Mouse (Mus musculus) midbrain, embryonic 14.5 days (tissue): ENCODE results near the gene Ccdc102a. TPM values are rescaled to one million over a fixed set of nuclear protein-coding genes. Genes with fewer than 3 reads are reported as not detected.

Source experiments
- ATAC-seq: fragments of 200-750 bp; cut with Nextera tagmentation; 2 replicates; pipeline ENCODE4 v1.8.0; 2017; ENCODE audit warnings: moderate number of reproducible peaks, moderate library complexity; ENCODE audit not compliant: low FRiP score, low TSS enrichment
- DNase-seq: peaks from one replicate; pipeline ENCODE4 v3.0.0-alpha.2; 2015
- H3K27ac ChIP-seq: fragments of 300-500 bp; sonication (generic); replicated peaks from 2 replicates; pipeline ENCODE4 v1.5.1; 2014; ENCODE audit warnings: mild to moderate bottlenecking, low read depth, low read length, moderate library complexity
- H3K27me3 ChIP-seq: fragments of 300-500 bp; sonication (generic); 2 replicates; pipeline ENCODE4 v1.6.1; 2014; ENCODE audit warnings: low read length, control low read depth, mixed read lengths; ENCODE audit not compliant: control insufficient read depth, insufficient read depth
- H3K36me3 ChIP-seq: fragments of 300-500 bp; sonication (generic); 2 replicates; pipeline ENCODE4 v1.6.1; 2014; ENCODE audit warnings: low read length, control low read depth; ENCODE audit not compliant: control insufficient read depth, insufficient read depth
- H3K4me1 ChIP-seq: fragments of 300-500 bp; sonication (generic); 2 replicates; pipeline ENCODE4 v1.6.1; 2014; ENCODE audit warnings: mild to moderate bottlenecking, antibody characterized with exemption, low read length, control low read depth; ENCODE audit not compliant: control insufficient read depth, insufficient read depth
- H3K4me2 ChIP-seq: fragments of 300-500 bp; sonication (generic); 2 replicates; pipeline ENCODE4 v1.6.1; 2014; ENCODE audit warnings: mild to moderate bottlenecking, low read length, moderate library complexity
- H3K4me3 ChIP-seq: fragments of 300-500 bp; sonication (generic); replicated peaks from 2 replicates; pipeline ENCODE4 v1.5.1; 2014; ENCODE audit warnings: low read depth, low read length
- H3K9ac ChIP-seq: fragments of 300-500 bp; sonication (generic); replicated peaks from 2 replicates; pipeline ENCODE4 v1.6.1; 2014; ENCODE audit warnings: mild to moderate bottlenecking, low read length, moderate library complexity
- H3K9me3 ChIP-seq: fragments of 300-500 bp; sonication (generic); 2 replicates; pipeline ENCODE4 v1.6.1; 2016; ENCODE audit warnings: low read length, control low read depth, mixed read lengths; ENCODE audit not compliant: control insufficient read depth
- WGBS: fragments of 180-500 bp; shearing (Covaris S2); extraction: QIAGEN DNeasy Blood & Tissue Kit; methylation state at CpG from one replicate; pipeline ENCODE4 v1.1.7; 2014; 5-methylcytosine and 5-hydroxymethylcytosine counted together
- polyA plus RNA-seq: library from polyadenylated mRNA; unstranded; fragments of >200 nt; fragmentation: Nextera tagmentation; extraction: Ambion mirVana; gene quantifications from 2 replicates; pipeline ENCODE4 v1.2.1, GENCODE M21; 2014

The Ccdc102a gene
- polyA plus RNA-seq, 1 experiment from 2014 or later: 5.2 TPM

- WGBS: 44% methylated on average over 9 of the region's 9 CpGs
- peaks cover 41% of the 10 kb centered on the region for H3K27me3 ChIP-seq
- no peaks in the 10 kb centered on the region for H3K9me3 ChIP-seq
- H3K27ac ChIP-seq: no peak overlapping the region
- no peaks in the 10 kb centered on the region for H3K36me3 ChIP-seq
- no peak overlapping the region; the same call in 1 of the 2 replicates for H3K9ac ChIP-seq
- ATAC-seq: no peak
- peak overlapping the region; percentile 69 for H3K4me2 ChIP-seq
- H3K4me1 ChIP-seq: peaks cover 22% of the 10 kb centered on the region
- H3K4me3 ChIP-seq: 0 out of 2 replicates have a peak overlapping the region, but pooled peaks have one; percentile 40
- DNase-seq: no peak
Observed at GRCm38 (mm10) chr8:94916311-94916959, 1.5 kb downstream of the Ccdc102a start.

GRCm38 (mm10) chr8:94914701-94915101, 3.2 kb downstream of the Ccdc102a start:
- Histone ChIP-seq H3K27ac (no peak overlapping the region), H3K9ac (no peak overlapping the region), H3K4me3 (no peak overlapping the region), H3K9me3 (no peaks in the 10 kb centered on the region), H3K36me3 (no peaks in the 10 kb centered on the region), H3K4me2 (no peak overlapping the region), H3K4me1 (peaks cover 22% of the 10 kb centered on the region), H3K27me3 (peaks cover 41% of the 10 kb centered on the region)
- WGBS: 73% methylated on average over 3 of the region's 3 CpGs
- DNase-seq (peak; percentile 37), ATAC-seq (no peak)

GRCm38 (mm10) chr8:94914256-94914655, 3.6 kb downstream of the Ccdc102a start:
- no peak for ATAC-seq
- peaks cover 41% of the 10 kb centered on the region for H3K27me3 ChIP-seq
- 87% methylated on average over 6 of the region's 6 CpGs for WGBS
- no peak for DNase-seq
- H3K4me3 ChIP-seq: no peak overlapping the region
- H3K4me2 ChIP-seq: no peak overlapping the region
- no peak overlapping the region for H3K9ac ChIP-seq
- peaks cover 22% of the 10 kb centered on the region for H3K4me1 ChIP-seq
- H3K27ac ChIP-seq: no peak overlapping the region
- no peaks in the 10 kb centered on the region for H3K9me3 ChIP-seq
- H3K36me3 ChIP-seq: no peaks in the 10 kb centered on the region

- H3K4me3 ChIP-seq: peak overlapping the region; percentile 45
- peak; percentile 80 for DNase-seq
- peaks cover 22% of the 10 kb centered on the region for H3K4me1 ChIP-seq
- ATAC-seq: peak; percentile 53; the same call in 1 of the 2 replicates
- no peaks in the 10 kb centered on the region for H3K36me3 ChIP-seq
- no peaks in the 10 kb centered on the region for H3K9me3 ChIP-seq
- H3K9ac ChIP-seq: peak overlapping the region; percentile 44
- WGBS: 2% methylated on average over 77 of the region's 77 CpGs
- peaks cover 38% of the 10 kb centered on the region for H3K27me3 ChIP-seq
- H3K27ac ChIP-seq: no peak overlapping the region
- peak overlapping the region; percentile 78 for H3K4me2 ChIP-seq
Observed at GRCm38 (mm10) chr8:94913061-94913660, 4.7 kb downstream of the Ccdc102a start.

GRCm38 (mm10) chr8:94908847-94909246, 9.1 kb downstream of the Ccdc102a start:
- H3K27ac ChIP-seq: no peak overlapping the region
- peaks cover 16% of the 10 kb centered on the region for H3K27me3 ChIP-seq
- WGBS: 9% methylated on average over 4 of the region's 4 CpGs
- H3K4me3 ChIP-seq: no peak overlapping the region
- DNase-seq: peak; percentile 91
- peaks cover 5% of the 10 kb centered on the region; the same call in 1 of the 2 replicates for H3K4me1 ChIP-seq
- H3K9ac ChIP-seq: no peak overlapping the region
- H3K36me3 ChIP-seq: no peaks in the 10 kb centered on the region
- H3K4me2 ChIP-seq: no peak overlapping the region
- no peak for ATAC-seq
- H3K9me3 ChIP-seq: no peaks in the 10 kb centered on the region

GRCm38 (mm10) chr8:94907591-94908300, 10.2 kb downstream of the Ccdc102a start:
- no peak overlapping the region for H3K9ac ChIP-seq
- no peak overlapping the region for H3K4me3 ChIP-seq
- no peaks in the 10 kb centered on the region for H3K36me3 ChIP-seq
- 91% methylated on average over 18 of the region's 18 CpGs for WGBS
- H3K27me3 ChIP-seq: peaks cover 5% of the 10 kb centered on the region
- H3K27ac ChIP-seq: no peak overlapping the region
- DNase-seq: no peak
- ATAC-seq: no peak
- no peaks in the 10 kb centered on the region for H3K4me1 ChIP-seq
- no peaks in the 10 kb centered on the region for H3K9me3 ChIP-seq
- no peak overlapping the region for H3K4me2 ChIP-seq

GRCm38 (mm10) chr8:94904450-94905175, 13.3 kb downstream of the Ccdc102a start:
- no peak overlapping the region for H3K27ac ChIP-seq
- no peaks in the 10 kb centered on the region for H3K27me3 ChIP-seq
- H3K4me1 ChIP-seq: no peaks in the 10 kb centered on the region
- no peak overlapping the region for H3K4me2 ChIP-seq
- no peaks in the 10 kb centered on the region for H3K36me3 ChIP-seq
- 75% methylated on average over 12 of the region's 12 CpGs for WGBS
- DNase-seq: peak; percentile 69
- H3K9ac ChIP-seq: no peak overlapping the region
- no peaks in the 10 kb centered on the region for H3K9me3 ChIP-seq
- peak; percentile 36; the same call in 1 of the 2 replicates for ATAC-seq
- H3K4me3 ChIP-seq: no peak overlapping the region

GRCm38 (mm10) chr8:94903709-94904108, 14.2 kb downstream of the Ccdc102a start:
- 59% methylated on average over 12 of the region's 12 CpGs for WGBS
- ATAC-seq: no peak

More at GRCm38 (mm10) chr8:94903709-94904108, 14.2 kb downstream of the Ccdc102a start:
- H3K27me3 ChIP-seq: no peaks in the 10 kb centered on the region
- no peak overlapping the region for H3K27ac ChIP-seq
- H3K9me3 ChIP-seq: no peaks in the 10 kb centered on the region
- H3K9ac ChIP-seq: no peak overlapping the region
- no peaks in the 10 kb centered on the region for H3K4me1 ChIP-seq
- no peak overlapping the region for H3K4me2 ChIP-seq
- no peak overlapping the region for H3K4me3 ChIP-seq
- no peaks in the 10 kb centered on the region for H3K36me3 ChIP-seq
- no peak for DNase-seq
